Mouse (Mus musculus) retina, postnatal 1 day (tissue): ENCODE measurements around the gene Stox2.

Experiments used
- DNase-seq: peaks from one replicate; pipeline ENCODE4 v3.0.0-alpha.2; 2012

The Stox2 gene

GRCm38 (mm10) chr8:47288866-47289541 is 157.2 kb downstream of the Stox2 start:
- peak; percentile 90 for DNase-seq

- peak; percentile 89 for DNase-seq
These were observed 157.9 kb downstream of the Stox2 start for GRCm38 (mm10) chr8:47288131-47288865.

- peak; percentile 68 for DNase-seq
These were observed 158.5 kb downstream of the Stox2 start for GRCm38 (mm10) chr8:47287641-47288130.

GRCm38 (mm10) chr8:47287201-47287621 is 159.0 kb downstream of the Stox2 start:
- peak; percentile 53 for DNase-seq

- no peak for DNase-seq
These were observed 160.0 kb downstream of the Stox2 start for GRCm38 (mm10) chr8:47286081-47286700.

GRCm38 (mm10) chr8:47285435-47285834 is 160.7 kb downstream of the Stox2 start:
- no peak for DNase-seq

GRCm38 (mm10) chr8:47284329-47285326 is 161.5 kb downstream of the Stox2 start:
- no peak for DNase-seq

- DNase-seq = no peak
These were observed 166.3 kb downstream of the Stox2 start for GRCm38 (mm10) chr8:47279898-47280297.

- DNase-seq = no peak
These were observed 168.0 kb downstream of the Stox2 start for GRCm38 (mm10) chr8:47278211-47278610.

- no peak for DNase-seq
These were observed 177.2 kb downstream of the Stox2 start for GRCm38 (mm10) chr8:47268931-47269330.

GRCm38 (mm10) chr8:47268062-47268822 is 177.9 kb downstream of the Stox2 start:
- no peak for DNase-seq

- no peak for DNase-seq
These were observed 182.9 kb downstream of the Stox2 start for GRCm38 (mm10) chr8:47263070-47263843.

- no peak for DNase-seq
These were observed 185.2 kb downstream of the Stox2 start for GRCm38 (mm10) chr8:47260751-47261474.

GRCm38 (mm10) chr8:47250832-47251231 is 195.3 kb downstream of the Stox2 start:
- DNase-seq = no peak

- DNase-seq = no peak
These were observed 201.0 kb downstream of the Stox2 start for GRCm38 (mm10) chr8:47245116-47245515.

- no peak for DNase-seq
These were observed 202.0 kb downstream of the Stox2 start for GRCm38 (mm10) chr8:47244202-47244601.

GRCm38 (mm10) chr8:47243631-47244030 is 202.5 kb downstream of the Stox2 start:
- DNase-seq = no peak

GRCm38 (mm10) chr8:47243016-47243630 is 203.0 kb downstream of the Stox2 start:
- DNase-seq = no peak

GRCm38 (mm10) chr8:47242207-47243004 is 203.8 kb downstream of the Stox2 start:
- peak; percentile 98 for DNase-seq
